In the genomic region with DNA sequence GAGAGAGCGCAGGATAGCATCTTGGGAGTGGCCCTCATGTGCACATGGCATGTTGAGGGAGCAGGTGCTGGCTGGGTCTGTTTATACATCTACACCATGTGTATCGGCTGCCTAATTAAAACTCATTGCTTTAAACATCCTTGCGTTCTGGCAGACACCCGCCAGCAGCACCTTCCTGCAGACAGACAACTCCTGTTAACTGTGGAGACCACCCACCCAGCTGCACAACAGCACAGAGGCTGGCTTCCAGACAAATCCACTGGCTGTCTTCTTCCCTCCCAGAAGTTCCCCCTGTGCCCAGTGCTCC, we compare ENCODE assay signal across 16 mouse cellular contexts.
DNase-seq lines count a peak whose midpoint lies in the region; ATAC-seq and TF ChIP-seq lines count a peak whose summit lies in the region.
"Had no signal": no experiment of that assay in that cellular context is flagged by ENCODE, and none has a peak within 500 bp of the region (broad histone marks: within the 10 kb centered on the region; RNA-seq: fewer than 3 reads in every experiment).

No protein-coding gene starts in this region.

- peaks cover 31% of the 10 kb centered on the region for H3K4me1 ChIP-seq in cerebellum, adult 2 months (ENCODE audit: control insufficient read depth, insufficient read depth, low read length)
- peaks cover 54% of the 10 kb centered on the region for H3K4me1 ChIP-seq in kidney, embryonic 16.5 days (ENCODE audit: insufficient read depth, low read length)
- H3K4me1 ChIP-seq in stomach, embryonic 14.5 days (ENCODE audit: control insufficient read depth, insufficient read depth, low read length), result peaks cover 32% of the 10 kb centered on the region

- H3K36me3 ChIP-seq in kidney, embryonic 16.5 days (ENCODE audit: insufficient read depth, low read length), result no peaks in the 10 kb centered on the region
- no peaks in the 10 kb centered on the region for H3K36me3 ChIP-seq in stomach, embryonic 14.5 days (ENCODE audit: control insufficient read depth, insufficient read depth, low read length)
- H3K36me3 ChIP-seq: limb, embryonic 15.5 days had no signal

- no peak overlapping the region for H3K4me3 ChIP-seq in cerebellum, adult 2 months (replicated peaks; ENCODE audit: insufficient read depth, low read depth, low read length)
- H3K4me3 ChIP-seq in kidney, embryonic 16.5 days (ENCODE audit: low read length), result no peak overlapping the region
- H3K4me3 ChIP-seq in stomach, embryonic 14.5 days (ENCODE audit: low read depth, low read length), result no peak overlapping the region
- H3K4me3 ChIP-seq: limb, embryonic 15.5 days had no signal

- no peak for TF ChIP-seq CTCF in cerebellum, adult 2 months (IDR thresholded peaks at IDR 0.05; ENCODE audit: borderline replicate concordance, insufficient read depth, low read depth, low read length)

- H3K4me2 ChIP-seq in kidney, embryonic 16.5 days (replicated peaks; ENCODE audit: low read depth, low read length), result no peak overlapping the region
- no peak overlapping the region for H3K4me2 ChIP-seq in stomach, embryonic 14.5 days (replicated peaks; ENCODE audit: low read depth, low read length)
- H3K4me2 ChIP-seq: heart, embryonic 11.5 days; limb, embryonic 15.5 days had no signal

- H3K27ac ChIP-seq in cerebellum, adult 2 months (ENCODE audit: insufficient read depth, low read length), result peak overlapping the region; percentile 2; the same call in 1 of the 2 replicates
- H3K27ac ChIP-seq in kidney, embryonic 16.5 days (ENCODE audit: low read length), result no peak overlapping the region
- peak overlapping the region; percentile 10; the same call in 1 of the 2 replicates for H3K27ac ChIP-seq in stomach, embryonic 14.5 days (ENCODE audit: low read length)
- H3K27ac ChIP-seq: limb, embryonic 15.5 days; macrophage had no signal

- no peak for TF ChIP-seq POLR2A in cerebellum, adult 2 months (IDR thresholded peaks at IDR 0.05; ENCODE audit: borderline replicate concordance, insufficient read depth, low read length)

- ATAC-seq in kidney, embryonic 16.5 days (ENCODE audit: low FRiP score, low TSS enrichment), result no peak
- 0 out of 2 replicates have a peak, but pooled peaks have one; percentile 19 for ATAC-seq in stomach, embryonic 14.5 days (ENCODE audit: insufficient number of reproducible peaks, insufficient read depth, low FRiP score, low read depth)

- H3K27me3 ChIP-seq in cerebellum, adult 2 months (ENCODE audit: control insufficient read depth, insufficient read depth, low read length), result no peaks in the 10 kb centered on the region
- no peaks in the 10 kb centered on the region for H3K27me3 ChIP-seq in kidney, embryonic 16.5 days (ENCODE audit: insufficient read depth, low read length)
- H3K27me3 ChIP-seq in stomach, embryonic 14.5 days (ENCODE audit: control insufficient read depth, insufficient read depth, low read length), result no peaks in the 10 kb centered on the region
- H3K27me3 ChIP-seq: limb, embryonic 15.5 days had no signal

- 0 out of 2 replicates have a peak overlapping the region, but pooled peaks have one; percentile 24 for H3K9ac ChIP-seq in kidney, embryonic 16.5 days (replicated peaks; ENCODE audit: low read length)
- no peak overlapping the region for H3K9ac ChIP-seq in stomach, embryonic 14.5 days (replicated peaks; ENCODE audit: low read depth, low read length)
- H3K9ac ChIP-seq: limb, embryonic 15.5 days had no signal

- no peak for DNase-seq in cerebellum, adult 2 months
- DNase-seq in cerebellum, postnatal 14 days, result no peak
- DNase-seq in kidney, adult 9 months, result no peak
- peak; percentile 65 for DNase-seq in retina, postnatal 1 day
- DNase-seq in retina, embryonic 14.5 days (ENCODE audit: low spot score), result no peak
- DNase-seq in MN1 (ENCODE audit: low spot score), result no peak
- DNase-seq: adrenal gland, postnatal 14 days; gastrocnemius, postnatal 10 days; kidney, adult 18-20 months; kidney, postnatal 4 days; lung, adult 2 months had no signal

- WGBS in cerebellum, adult 2 months, result 66% methylated on average over 4 of the region's 4 CpGs
- 61% methylated on average over 4 of the region's 4 CpGs for WGBS in kidney, embryonic 16.5 days
- WGBS in stomach, embryonic 14.5 days, result 35% methylated on average over 4 of the region's 4 CpGs

- H3K9me3 ChIP-seq in kidney, embryonic 16.5 days (ENCODE audit: low read length), result no peaks in the 10 kb centered on the region
- no peaks in the 10 kb centered on the region for H3K9me3 ChIP-seq in stomach, embryonic 14.5 days (ENCODE audit: control insufficient read depth, low read depth, low read length)
- H3K9me3 ChIP-seq: limb, embryonic 15.5 days had no signal
